Mouse (Mus musculus) lung, embryonic 15.5 days (tissue): ENCODE measurements around the gene Fgf2. TPM values are rescaled to one million over a fixed set of nuclear protein-coding genes. Genes with fewer than 3 reads are reported as not detected.
A peak's percentile ranks its signal among the peaks of the same experiment; 100 is the strongest.

Source experiments
- ATAC-seq: fragments of 200-750 bp; cut with Nextera tagmentation; 2 replicates; pipeline ENCODE4 v1.8.0; 2017; ENCODE audit warnings: moderate number of reproducible peaks, borderline replicate concordance; ENCODE audit not compliant: low FRiP score, low TSS enrichment; ENCODE audit errors: extremely low read depth
- H3K27ac ChIP-seq: fragments of 300-500 bp; sonication (generic); 2 replicates; pipeline ENCODE4 v1.5.1; 2015; ENCODE audit warnings: moderate library complexity, mild to moderate bottlenecking, inconsistent platforms
- H3K27me3 ChIP-seq: fragments of 300-500 bp; sonication (generic); 2 replicates; pipeline ENCODE4 v1.6.1; 2015; ENCODE audit warnings: inconsistent platforms
- H3K36me3 ChIP-seq: fragments of 300-500 bp; sonication (generic); 2 replicates; pipeline ENCODE4 v1.6.1; 2015; ENCODE audit warnings: inconsistent platforms
- H3K4me1 ChIP-seq: fragments of 300-500 bp; sonication (generic); 2 replicates; pipeline ENCODE4 v1.6.1; 2015; ENCODE audit warnings: inconsistent platforms
- H3K4me2 ChIP-seq: fragments of 300-500 bp; sonication (generic); 2 replicates; pipeline ENCODE4 v1.6.1; 2015; ENCODE audit warnings: inconsistent platforms, mild to moderate bottlenecking, moderate library complexity
- H3K4me3 ChIP-seq: fragments of 300-500 bp; sonication (generic); 2 replicates; pipeline ENCODE4 v1.5.1; 2015; ENCODE audit warnings: mild to moderate bottlenecking, inconsistent platforms
- H3K9ac ChIP-seq: fragments of 300-500 bp; sonication (generic); 2 replicates; pipeline ENCODE4 v1.6.1; 2015; ENCODE audit warnings: inconsistent platforms
- H3K9me3 ChIP-seq: fragments of 300-500 bp; sonication (generic); 2 replicates; pipeline ENCODE4 v1.6.1; 2016; ENCODE audit warnings: inconsistent platforms
- WGBS: fragments of 180-500 bp; shearing (Covaris S2); methylation state at CpG from one replicate; pipeline ENCODE4 v1.1.7; 2015; 5-methylcytosine and 5-hydroxymethylcytosine counted together
- polyA plus RNA-seq: library from polyadenylated mRNA; unstranded; fragments of >200 nt; fragmentation: Nextera tagmentation; extraction: Ambion mirVana; gene quantifications from 2 replicates; pipeline ENCODE4 v1.2.1, GENCODE M21; 2015

The Fgf2 gene
- polyA plus RNA-seq, 1 experiment from 2014 or later = 2.3 TPM

DNA sequence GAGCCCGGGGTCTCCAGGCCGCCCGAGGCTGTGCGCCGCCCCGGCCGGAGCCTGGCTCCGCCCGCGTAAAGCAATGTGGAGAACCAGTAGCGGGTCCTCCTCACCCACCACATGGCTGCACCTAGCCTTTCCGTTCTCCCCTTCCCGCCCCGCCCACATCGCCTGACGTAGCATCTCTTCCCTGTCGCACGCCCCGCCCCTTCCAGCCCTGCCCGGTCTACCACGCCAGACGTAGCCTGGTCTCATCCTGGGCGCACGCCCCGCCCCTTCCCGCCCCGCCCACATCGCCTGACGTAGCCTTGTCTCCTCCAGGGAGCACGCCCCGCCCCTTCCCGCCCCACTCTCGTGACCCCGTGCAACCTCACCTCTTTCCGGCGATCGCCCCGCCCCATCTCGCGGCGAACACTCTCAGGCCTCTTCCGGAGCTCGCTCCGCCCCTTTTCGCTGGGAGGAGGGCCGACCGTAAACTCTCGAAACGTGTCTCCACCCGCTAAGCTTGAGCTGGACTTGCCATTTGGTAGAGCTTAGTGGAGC lies 71.4 kb downstream of the Fgf2 start, which contains the start of gene Spata5:
Gene Spata5, plus strand, starts transcription at position 439 of the 534 bp plus-strand sequence.
- peak within 1 kb of the TSS; percentile 79 for H3K4me2 ChIP-seq
- peak within 1 kb of the TSS; percentile 93 for H3K27ac ChIP-seq
- H3K27me3 ChIP-seq = no peaks in the 10 kb centered on the region
- H3K4me3 ChIP-seq = peak within 1 kb of the TSS; percentile 99
- H3K4me1 ChIP-seq = peaks cover 18% of the 10 kb centered on the region
- peak; percentile 95 for ATAC-seq
- H3K9ac ChIP-seq = peak within 1 kb of the TSS; percentile 77
- no peaks in the 10 kb centered on the region for H3K36me3 ChIP-seq
- WGBS = under 1% methylated on average over 47 of the region's 50 CpGs
- H3K9me3 ChIP-seq = no peaks in the 10 kb centered on the region

DNA sequence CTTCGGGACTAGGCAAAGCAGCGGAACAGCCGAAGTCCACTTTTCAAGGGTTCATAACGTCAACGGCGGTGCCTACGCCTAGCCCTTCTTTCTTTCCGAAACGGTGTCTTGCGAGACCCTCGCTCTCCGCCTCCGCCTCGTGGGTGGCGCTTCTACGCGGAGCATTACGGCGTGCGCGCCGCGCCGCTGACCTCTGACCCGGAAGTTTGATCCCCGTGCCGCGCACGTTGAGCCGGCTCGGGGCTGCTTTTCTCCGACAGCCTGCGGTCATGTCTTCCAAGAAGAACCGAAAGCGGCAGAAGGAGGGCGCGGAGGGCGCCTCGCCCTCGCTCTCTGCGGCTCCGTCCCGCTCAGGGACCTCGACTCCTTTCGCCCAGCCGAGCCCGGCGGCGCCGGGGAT lies 71.9 kb downstream of the Fgf2 start, which contains the start of gene Nudt6:
Gene Nudt6, minus strand, starts transcription at position 140 of the 400 bp plus-strand sequence.
- H3K27me3 ChIP-seq = no peaks in the 10 kb centered on the region
- ATAC-seq = peak; percentile 86
- peak within 1 kb of the TSS; percentile 77 for H3K9ac ChIP-seq
- H3K27ac ChIP-seq = peak within 1 kb of the TSS; percentile 93
- H3K4me1 ChIP-seq = peaks cover 16% of the 10 kb centered on the region
- peak within 1 kb of the TSS; percentile 79 for H3K4me2 ChIP-seq
- H3K36me3 ChIP-seq = no peaks in the 10 kb centered on the region
- under 1% methylated on average over 47 of the region's 50 CpGs for WGBS
- H3K4me3 ChIP-seq = peak within 1 kb of the TSS; percentile 99
- H3K9me3 ChIP-seq = no peaks in the 10 kb centered on the region

GRCm38 (mm10) chr3:37420641-37421040 lies 72.5 kb downstream of the Fgf2 start:
- peak overlapping the region; percentile 93 for H3K27ac ChIP-seq
- H3K9ac ChIP-seq = peak overlapping the region; percentile 77
- no peak for ATAC-seq
- H3K4me2 ChIP-seq = peak overlapping the region; percentile 79
- H3K27me3 ChIP-seq = no peaks in the 10 kb centered on the region
- H3K4me1 ChIP-seq = peaks cover 16% of the 10 kb centered on the region
- peak overlapping the region; percentile 99 for H3K4me3 ChIP-seq
- no peaks in the 10 kb centered on the region for H3K36me3 ChIP-seq
- WGBS = under 1% methylated on average over 24 of the region's 24 CpGs
- H3K9me3 ChIP-seq = no peaks in the 10 kb centered on the region

DNA sequence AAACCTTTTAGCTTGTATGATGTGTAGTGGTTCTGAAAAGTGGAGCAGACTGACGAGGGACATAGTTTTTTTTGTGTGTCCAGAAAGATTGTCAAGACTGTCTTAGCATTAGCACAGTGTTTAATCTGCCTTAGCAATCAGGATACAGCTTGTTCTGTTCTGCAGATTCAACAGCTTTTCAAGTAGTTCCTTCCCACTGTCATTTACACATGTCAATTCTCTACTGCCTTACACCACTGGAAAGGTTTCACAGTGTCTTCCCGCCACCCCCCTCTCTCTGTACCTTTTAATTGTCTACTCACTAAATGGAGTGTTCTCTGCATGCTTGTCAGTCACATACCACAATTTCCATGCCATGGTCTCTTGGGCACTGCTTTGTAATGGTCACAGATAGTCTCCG lies 73.0 kb downstream of the Fgf2 start:
- Histone ChIP-seq H3K4me2 (peak overlapping the region; percentile 79), H3K27me3 (no peaks in the 10 kb centered on the region), H3K27ac (no peak overlapping the region), H3K4me3 (peak overlapping the region; percentile 99), H3K36me3 (no peaks in the 10 kb centered on the region; the same call in 1 of the 2 replicates), H3K9me3 (no peaks in the 10 kb centered on the region), H3K4me1 (peaks cover 16% of the 10 kb centered on the region), H3K9ac (peak overlapping the region; percentile 77)
- 11% methylated on average over 3 of the region's 3 CpGs for WGBS
- ATAC-seq = no peak

GRCm38 (mm10) chr3:37426069-37426468 lies 77.9 kb downstream of the Fgf2 start:
- Histone ChIP-seq H3K27ac (no peak overlapping the region), H3K4me2 (no peak overlapping the region), H3K27me3 (no peaks in the 10 kb centered on the region), H3K4me1 (peaks cover 9% of the 10 kb centered on the region), H3K4me3 (no peak overlapping the region), H3K9me3 (no peaks in the 10 kb centered on the region), H3K36me3 (peaks cover 3% of the 10 kb centered on the region; the same call in 1 of the 2 replicates), H3K9ac (no peak overlapping the region)
- WGBS = 98% methylated on average over 3 of the region's 3 CpGs
- no peak for ATAC-seq

- Histone ChIP-seq H3K27me3 (no peaks in the 10 kb centered on the region), H3K4me3 (no peak overlapping the region), H3K36me3 (peaks cover 13% of the 10 kb centered on the region; the same call in 1 of the 2 replicates), H3K4me2 (no peak overlapping the region), H3K9ac (no peak overlapping the region), H3K27ac (no peak overlapping the region), H3K4me1 (no peaks in the 10 kb centered on the region), H3K9me3 (no peaks in the 10 kb centered on the region)
- ATAC-seq = no peak
Measured at GRCm38 (mm10) chr3:37430359-37430758, 82.2 kb downstream of the Fgf2 start.

DNA sequence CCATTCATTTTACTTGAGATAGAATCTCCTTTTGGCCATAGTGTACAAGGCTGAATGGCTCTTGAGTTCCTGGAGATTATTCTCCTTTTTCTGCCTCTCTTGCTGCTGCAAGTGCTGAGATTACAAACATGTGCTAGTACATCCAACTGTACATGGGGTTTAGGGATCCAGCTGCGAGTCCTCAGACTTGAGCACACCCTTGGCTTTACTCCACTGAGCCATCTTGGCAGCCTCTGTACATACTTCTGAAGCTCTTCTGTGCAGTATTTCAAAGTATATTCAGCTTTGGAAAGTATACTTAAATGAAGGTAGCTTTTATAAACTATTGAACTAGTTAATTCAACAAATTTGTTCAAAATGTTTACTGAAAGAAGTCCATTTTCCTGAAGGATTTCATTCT lies 91.6 kb downstream of the Fgf2 start:
- Histone ChIP-seq H3K27me3 (no peaks in the 10 kb centered on the region), H3K36me3 (peaks cover 11% of the 10 kb centered on the region; the same call in 1 of the 2 replicates), H3K9ac (no peak overlapping the region), H3K27ac (no peak overlapping the region), H3K4me3 (no peak overlapping the region), H3K4me2 (no peak overlapping the region), H3K4me1 (no peaks in the 10 kb centered on the region), H3K9me3 (no peaks in the 10 kb centered on the region)
- no peak for ATAC-seq
- 55% methylated on average over 1 of the region's 1 CpGs for whole genome bisulfite sequencing

GRCm38 (mm10) chr3:37443409-37443808 lies 95.3 kb downstream of the Fgf2 start:
- no peak for ATAC-seq
- Histone ChIP-seq H3K4me1 (no peaks in the 10 kb centered on the region), H3K9ac (no peak overlapping the region), H3K9me3 (no peaks in the 10 kb centered on the region), H3K4me2 (no peak overlapping the region), H3K27ac (no peak overlapping the region), H3K36me3 (peaks cover 8% of the 10 kb centered on the region; the same call in 1 of the 2 replicates), H3K27me3 (no peaks in the 10 kb centered on the region), H3K4me3 (no peak overlapping the region)
- 70% methylated on average over 2 of the region's 2 CpGs for WGBS

DNA sequence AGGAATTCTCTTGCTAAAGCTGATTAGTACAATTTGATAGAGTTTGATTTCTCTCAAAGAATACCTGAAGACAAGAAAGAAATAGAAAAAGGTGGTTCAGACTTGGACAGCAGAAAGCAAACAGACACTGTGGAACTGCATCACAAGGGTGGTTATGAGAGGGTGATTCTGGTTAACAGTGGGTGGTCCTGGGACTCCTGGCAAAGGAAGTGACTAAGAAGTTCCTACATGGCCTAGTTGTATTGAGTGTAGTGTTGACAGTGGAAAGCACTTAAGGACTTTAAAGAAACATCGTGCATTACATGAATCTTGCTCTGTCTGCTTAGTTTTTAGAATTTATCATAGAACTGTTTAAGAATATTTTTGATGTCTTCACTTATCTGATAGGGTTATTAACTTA lies 107.8 kb downstream of the Fgf2 start:
- Histone ChIP-seq H3K4me3 (no peak overlapping the region), H3K4me1 (no peaks in the 10 kb centered on the region), H3K27ac (no peak overlapping the region), H3K27me3 (no peaks in the 10 kb centered on the region), H3K9me3 (no peaks in the 10 kb centered on the region), H3K4me2 (no peak overlapping the region), H3K36me3 (0 out of 2 replicates have a peak, but pooled peaks cover 4% of the 10 kb centered on the region), H3K9ac (no peak overlapping the region)
- WGBS = 65% methylated on average over 1 of the region's 1 CpGs
- ATAC-seq = no peak

Other genes with a start within 250 kb of the Fgf2 start
- 0.29 and 0.31 TPM in 2 replicates for gene Il2, start 222.4 kb upstream of the Fgf2 start, polyA plus RNA-seq
- gene Il21, start 115.7 kb upstream of the Fgf2 start, polyA plus RNA-seq = not detected in 2 replicates
- gene Bbs12, start 35.8 kb upstream of the Fgf2 start, polyA plus RNA-seq = 7.7 and 8.1 TPM in 2 replicates
- 4.9 and 5.7 TPM in 2 replicates for gene Cetn4, start 35.6 kb upstream of the Fgf2 start, polyA plus RNA-seq
- 31.5 and 34.8 TPM in 2 replicates for gene Spata5, start 71.5 kb downstream of the Fgf2 start, polyA plus RNA-seq
- 5.5 and 5.9 TPM in 2 replicates for gene Nudt6, start 71.9 kb downstream of the Fgf2 start, polyA plus RNA-seq